Mouse (Mus musculus) liver, adult 2 months (tissue): ENCODE measurements around the gene Zfand2a. TPM values are rescaled to one million over a fixed set of nuclear protein-coding genes. Genes with fewer than 3 reads are reported as not detected.

Experiments used
- DNase-seq: peaks from one replicate; pipeline ENCODE4 v3.0.0-alpha.2; 2011; ENCODE audit warnings: low read depth, low spot score; ENCODE audit errors: extremely low read depth
- H3K27ac ChIP-seq: fragments of 200-500 bp; replicated peaks from 2 replicates; pipeline ENCODE4 v1.5.1; 2012; ENCODE audit warnings: low read depth, mild to moderate bottlenecking, control low read depth, inconsistent platforms, low read length; ENCODE audit not compliant: insufficient read depth
- H3K27me3 ChIP-seq: fragments of 200-500 bp; 2 replicates; pipeline ENCODE4 v1.6.1; 2012; ENCODE audit warnings: mild to moderate bottlenecking, moderate library complexity, low read length, inconsistent platforms; ENCODE audit not compliant: control insufficient read depth, insufficient read depth
- H3K36me3 ChIP-seq: fragments of 200-500 bp; 2 replicates; pipeline ENCODE4 v1.6.1; 2012; ENCODE audit warnings: low read length, inconsistent platforms; ENCODE audit not compliant: control insufficient read depth, insufficient read depth
- H3K4me1 ChIP-seq: fragments of 200-500 bp; 2 replicates; pipeline ENCODE4 v1.6.1; 2011; ENCODE audit warnings: low read length; ENCODE audit not compliant: control insufficient read depth, insufficient read depth
- H3K4me3 ChIP-seq: fragments of 200-500 bp; 2 replicates; pipeline ENCODE4 v1.5.1; 2011; ENCODE audit warnings: low read depth, mild to moderate bottlenecking, control low read depth, low read length, moderate library complexity; ENCODE audit not compliant: insufficient read depth
- H3K79me2 ChIP-seq: fragments of 200-500 bp; 2 replicates; pipeline ENCODE4 v1.6.1; 2012; ENCODE audit warnings: inconsistent platforms, mild to moderate bottlenecking, low read length, moderate library complexity; ENCODE audit not compliant: control insufficient read depth, insufficient read depth
- H3K9ac ChIP-seq: fragments of 200-500 bp; 2 replicates; pipeline ENCODE4 v1.6.1; 2012; ENCODE audit warnings: low read depth, mild to moderate bottlenecking, control low read depth, inconsistent platforms, low read length
- CTCF ChIP-seq: fragments of 200-500 bp; IDR thresholded peaks from 2 replicates; pipeline ENCODE4 v1.5.1; 2011; ENCODE audit warnings: low read depth, low read length, control low read depth
- POLR2A ChIP-seq: fragments of 200-500 bp; IDR thresholded peaks from 2 replicates; pipeline ENCODE4 v1.6.1; 2011; ENCODE audit warnings: low read length, control low read depth; ENCODE audit not compliant: insufficient read depth; ENCODE audit errors: extremely low read depth
- WGBS: fragments of 180-500 bp; shearing (Covaris S2); methylation state at CpG from one replicate; pipeline ENCODE4 v1.1.7; 2018; 5-methylcytosine and 5-hydroxymethylcytosine counted together
- polyA plus RNA-seq: library from polyadenylated mRNA; depleted of rRNA; stranded (reverse); fragments of >200 nt; gene quantifications from 2 replicates; pipeline ENCODE4 v1.2.3, GENCODE M21; 2012
- total RNA-seq: library from RNA; depleted of rRNA; stranded (reverse); fragments of >200 nt; gene quantifications from 2 replicates; pipeline ENCODE4 v1.2.3, GENCODE M21; 2014

Zfand2a gene
- total and polyA plus RNA-seq, 2 experiments, result 3.9 to 6.4 TPM

DNA sequence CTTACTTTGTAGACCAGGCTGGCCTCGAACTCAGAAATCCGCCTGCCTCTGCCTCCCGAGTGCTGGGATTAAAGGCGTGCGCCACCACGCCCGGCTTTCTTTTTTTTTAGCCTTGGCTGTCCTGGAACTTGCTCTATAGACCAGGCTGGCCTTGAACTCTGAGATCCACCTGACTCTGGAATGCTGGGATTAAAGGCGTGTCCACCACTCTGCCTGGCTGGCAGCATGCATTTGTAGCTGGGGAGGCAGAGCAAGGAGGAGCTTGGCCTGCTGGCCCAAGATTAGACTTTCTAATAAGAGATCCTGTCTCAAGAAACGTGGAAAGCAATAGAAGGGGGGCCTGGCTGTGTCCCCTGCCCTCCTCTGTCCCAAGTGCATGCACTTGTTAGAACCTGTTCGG, 3.9 kb downstream of the Zfand2a start:
- H3K36me3 ChIP-seq, result peaks cover 12% of the 10 kb centered on the region
- TF ChIP-seq POLR2A (no peak), CTCF (no peak)
- 73% methylated on average over 10 of the region's 10 CpGs for WGBS

GRCm38 (mm10) chr5:139479088-139479487, 5.3 kb downstream of the Zfand2a start:
- H3K36me3 ChIP-seq, result peaks cover 19% of the 10 kb centered on the region
- H3K27ac ChIP-seq, result no peak overlapping the region
- TF ChIP-seq CTCF (no peak), POLR2A (no peak)
- no peaks in the 10 kb centered on the region for H3K27me3 ChIP-seq
- no peak overlapping the region for H3K9ac ChIP-seq
- no peak overlapping the region for H3K4me3 ChIP-seq
- WGBS, result 81% methylated on average over 8 of the region's 8 CpGs
- no peak for DNase-seq
- peaks cover 3% of the 10 kb centered on the region; the same call in 1 of the 2 replicates for H3K79me2 ChIP-seq
- peaks cover 6% of the 10 kb centered on the region; the same call in 1 of the 2 replicates for H3K4me1 ChIP-seq

More for the DNA sequence above, 3.9 kb downstream of the Zfand2a start:
- no peak overlapping the region for H3K27ac ChIP-seq
- DNase-seq, result peak; percentile 68
- no peak overlapping the region for H3K9ac ChIP-seq
- peaks cover 6% of the 10 kb centered on the region; the same call in 1 of the 2 replicates for H3K4me1 ChIP-seq
- H3K79me2 ChIP-seq, result peaks cover 3% of the 10 kb centered on the region; the same call in 1 of the 2 replicates
- H3K4me3 ChIP-seq, result no peak overlapping the region
- H3K27me3 ChIP-seq, result no peaks in the 10 kb centered on the region

DNA sequence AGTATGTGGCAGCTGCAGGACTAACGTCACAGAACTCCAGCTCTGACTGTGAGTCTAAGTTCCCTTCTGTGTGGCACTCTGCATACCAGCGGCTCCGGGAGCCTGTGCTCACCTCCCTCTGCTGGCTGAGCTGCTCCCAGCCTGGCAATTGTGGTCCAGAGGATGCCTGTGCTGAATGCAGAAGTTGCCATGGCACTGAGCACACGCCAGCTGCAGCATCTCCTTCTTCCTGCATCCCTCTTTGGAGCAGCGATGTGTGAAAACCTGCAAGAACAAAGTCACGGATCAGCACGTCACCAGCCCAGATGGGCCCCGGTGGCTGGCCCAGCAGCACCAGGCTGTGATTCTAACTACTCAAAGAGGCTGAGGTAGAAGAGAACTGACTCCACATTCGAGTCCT, 9.6 kb downstream of the Zfand2a start:
- Histone ChIP-seq H3K36me3 (peaks cover 28% of the 10 kb centered on the region), H3K4me3 (no peak overlapping the region), H3K4me1 (no peaks in the 10 kb centered on the region), H3K79me2 (no peaks in the 10 kb centered on the region), H3K27ac (no peak overlapping the region), H3K27me3 (no peaks in the 10 kb centered on the region), H3K9ac (no peak overlapping the region)
- DNase-seq, result no peak
- WGBS, result 95% methylated on average over 9 of the region's 9 CpGs
- TF ChIP-seq CTCF (no peak), POLR2A (no peak)

DNA sequence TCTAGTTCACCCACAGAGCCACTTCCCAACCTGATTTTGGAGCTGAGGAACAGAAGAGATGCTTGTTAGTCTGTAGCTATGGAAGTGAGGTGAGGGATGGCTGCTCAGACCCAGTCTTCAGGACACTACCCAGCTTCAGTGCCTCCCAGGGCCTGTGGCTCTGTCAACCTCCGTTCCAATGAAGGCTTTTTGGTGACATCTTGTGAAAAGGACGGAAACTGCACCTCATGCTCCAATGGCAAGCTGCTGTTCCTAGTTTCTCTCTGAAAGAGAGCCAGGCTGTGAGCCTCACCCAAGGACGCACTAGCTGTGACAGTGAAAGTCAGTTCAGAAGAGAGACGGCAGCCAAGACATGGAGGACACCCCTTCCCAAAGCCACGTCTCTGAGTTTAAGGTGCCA, 16.4 kb downstream of the Zfand2a start:
- Histone ChIP-seq H3K27me3 (no peaks in the 10 kb centered on the region), H3K4me1 (no peaks in the 10 kb centered on the region), H3K4me3 (no peak overlapping the region), H3K79me2 (no peaks in the 10 kb centered on the region), H3K9ac (no peak overlapping the region), H3K36me3 (peaks cover 2% of the 10 kb centered on the region; the same call in 1 of the 2 replicates), H3K27ac (no peak overlapping the region)
- no peak for DNase-seq
- TF ChIP-seq CTCF (no peak), POLR2A (no peak)
- WGBS, result 54% methylated on average over 5 of the region's 5 CpGs

- no peak overlapping the region for H3K9ac ChIP-seq
- DNase-seq, result no peak
- no peaks in the 10 kb centered on the region for H3K79me2 ChIP-seq
- no peak overlapping the region for H3K27ac ChIP-seq
- H3K27me3 ChIP-seq, result no peaks in the 10 kb centered on the region
- no peaks in the 10 kb centered on the region; the same call in 1 of the 2 replicates for H3K36me3 ChIP-seq
- WGBS, result 84% methylated on average over 4 of the region's 4 CpGs
- no peaks in the 10 kb centered on the region for H3K4me1 ChIP-seq
- TF ChIP-seq POLR2A (no peak), CTCF (no peak)
- H3K4me3 ChIP-seq, result no peak overlapping the region
These were observed 17.5 kb downstream of the Zfand2a start for GRCm38 (mm10) chr5:139466801-139467200.

- 88% methylated on average over 2 of the region's 2 CpGs for WGBS
- TF ChIP-seq CTCF (no peak), POLR2A (no peak)
- H3K27me3 ChIP-seq, result no peaks in the 10 kb centered on the region
These were observed 18.0 kb downstream of the Zfand2a start for GRCm38 (mm10) chr5:139466373-139466772.

More at GRCm38 (mm10) chr5:139466373-139466772, 18.0 kb downstream of the Zfand2a start:
- Histone ChIP-seq H3K27ac (no peak overlapping the region), H3K9ac (no peak overlapping the region), H3K4me3 (no peak overlapping the region), H3K4me1 (no peaks in the 10 kb centered on the region), H3K36me3 (no peaks in the 10 kb centered on the region; the same call in 1 of the 2 replicates), H3K79me2 (no peaks in the 10 kb centered on the region)
- DNase-seq, result no peak
